Mouse (Mus musculus): ENCODE measurements around the gene Smyd3. TPM values are rescaled to one million over a fixed set of nuclear protein-coding genes. Genes with fewer than 3 reads are reported as not detected.

Gene Smyd3
- polyA plus RNA-seq, 1 experiment, result 3.0 TPM

DNA sequence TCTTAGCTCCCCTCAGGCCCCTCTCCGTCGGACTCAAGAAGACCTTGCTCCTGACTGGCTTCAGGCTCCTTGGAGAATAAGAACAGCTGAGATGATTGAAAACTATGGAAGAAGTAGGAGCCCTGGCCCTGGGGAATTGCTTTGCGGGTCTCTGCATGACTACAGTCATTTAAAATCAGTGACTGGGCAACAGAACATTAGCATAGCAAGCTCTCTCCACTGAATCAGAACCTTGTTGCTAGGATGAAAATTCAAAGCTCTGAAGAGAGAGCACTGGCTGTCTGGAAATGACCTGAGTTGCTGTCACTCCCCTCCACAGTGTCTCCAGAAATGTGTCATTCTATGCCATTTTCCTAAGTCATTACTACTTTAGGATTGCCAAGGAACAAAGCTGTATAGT lies 357.1 kb downstream of the Smyd3 start:
- Histone ChIP-seq H3K27ac (replicated peaks; ENCODE audit: low read depth, low read length) (no peak overlapping the region), H3K4me1 (ENCODE audit: control insufficient read depth, insufficient read depth, insufficient read length, low read length) (no peaks in the 10 kb centered on the region), H3K4me3 (ENCODE audit: insufficient read depth, low read depth, low read length) (no peak overlapping the region)

- Histone ChIP-seq H3K4me3 (ENCODE audit: insufficient read depth, low read depth, low read length) (no peak overlapping the region), H3K27ac (replicated peaks; ENCODE audit: low read depth, low read length) (no peak overlapping the region), H3K4me1 (ENCODE audit: control insufficient read depth, insufficient read depth, insufficient read length, low read length) (no peaks in the 10 kb centered on the region)
Measured at GRCm38 (mm10) chr1:179152376-179152775, 365.5 kb downstream of the Smyd3 start.

DNA sequence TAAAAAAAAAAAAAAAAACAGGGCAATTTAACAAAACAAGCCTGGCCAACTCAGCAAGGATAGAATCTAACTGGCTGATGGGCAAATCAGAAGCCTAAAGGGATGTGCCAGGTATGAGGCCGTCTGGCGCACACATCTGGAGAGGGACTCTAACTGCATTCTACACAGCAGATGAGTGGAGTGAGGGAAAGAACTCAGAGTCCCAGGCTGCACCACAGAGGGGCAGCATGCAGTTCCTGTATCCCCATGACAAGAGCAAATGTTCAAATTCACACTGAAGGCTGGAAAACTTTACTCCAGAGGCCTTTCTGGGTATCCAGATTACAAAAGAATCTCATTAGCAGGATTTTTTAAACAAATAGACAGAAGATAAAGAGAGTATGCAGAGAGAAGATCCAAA lies 366.6 kb downstream of the Smyd3 start:
- H3K4me3 ChIP-seq (ENCODE audit: insufficient read depth, low read depth, low read length), result no peak overlapping the region
- no peak overlapping the region for H3K27ac ChIP-seq (replicated peaks; ENCODE audit: low read depth, low read length)
- no peaks in the 10 kb centered on the region for H3K4me1 ChIP-seq (ENCODE audit: control insufficient read depth, insufficient read depth, insufficient read length, low read length)

DNA sequence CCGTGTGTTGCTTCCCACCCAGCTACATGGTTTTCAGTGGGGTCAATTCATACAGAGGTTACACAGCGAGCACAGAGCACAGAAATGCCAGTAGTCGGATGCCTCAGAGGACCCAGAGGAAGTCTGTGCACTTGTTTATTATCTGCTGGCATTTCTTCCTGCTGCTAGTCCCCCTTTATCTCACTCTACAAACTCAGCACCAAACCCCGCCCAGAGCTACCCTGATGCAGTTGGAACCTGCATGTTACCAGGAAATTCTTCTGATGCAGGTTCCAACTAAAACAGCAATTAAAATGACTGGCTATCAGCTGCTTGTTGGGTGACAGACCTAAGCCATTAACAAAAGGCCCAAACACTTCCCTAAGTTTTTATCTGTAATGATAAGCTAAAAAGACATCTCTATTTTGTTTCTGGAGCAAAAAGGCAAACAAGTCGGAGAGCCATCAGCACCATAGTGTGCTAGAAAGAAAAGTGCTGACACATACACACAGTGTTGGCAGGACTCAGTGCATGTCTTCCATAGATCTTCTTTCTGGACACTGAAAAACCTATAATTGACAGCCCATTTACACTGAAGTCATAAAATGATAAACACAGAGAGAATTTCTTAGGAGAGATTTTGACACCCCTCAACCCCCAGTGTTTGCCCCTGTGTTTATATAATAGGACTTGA lies 368.2 kb downstream of the Smyd3 start:
- H3K4me3 ChIP-seq (ENCODE audit: insufficient read depth, low read depth, low read length), result no peak overlapping the region
- no peaks in the 10 kb centered on the region for H3K4me1 ChIP-seq (ENCODE audit: control insufficient read depth, insufficient read depth, insufficient read length, low read length)
- no peak overlapping the region for H3K27ac ChIP-seq (replicated peaks; ENCODE audit: low read depth, low read length)

DNA sequence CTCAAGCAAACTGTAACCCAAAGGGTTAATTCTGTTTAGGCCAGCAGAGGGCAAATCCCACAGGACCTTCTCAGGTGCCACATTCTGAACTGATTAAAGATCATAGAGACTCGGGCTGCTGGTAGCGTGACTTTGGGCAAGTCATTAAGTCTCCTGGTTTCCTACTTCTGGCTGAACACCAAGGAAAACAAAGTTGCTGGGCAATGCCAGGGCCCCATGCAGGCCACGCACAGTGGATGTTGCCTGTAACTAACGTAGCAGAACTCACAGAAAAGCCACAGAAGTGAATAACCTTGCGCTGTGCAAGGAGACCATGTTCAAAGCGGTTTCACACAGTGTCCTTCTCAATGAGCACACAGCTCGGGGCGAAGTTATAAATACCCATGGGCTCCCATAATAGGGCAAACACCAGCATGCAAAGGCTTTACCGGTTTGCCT lies 371.1 kb downstream of the Smyd3 start:
- Histone ChIP-seq H3K27ac (replicated peaks; ENCODE audit: low read depth, low read length) (no peak overlapping the region), H3K4me1 (ENCODE audit: control insufficient read depth, insufficient read depth, insufficient read length, low read length) (no peaks in the 10 kb centered on the region), H3K4me3 (ENCODE audit: insufficient read depth, low read depth, low read length) (no peak overlapping the region)

GRCm38 (mm10) chr1:179143154-179143832 lies 374.5 kb downstream of the Smyd3 start:
- Histone ChIP-seq H3K4me3 (ENCODE audit: insufficient read depth, low read depth, low read length) (no peak overlapping the region), H3K27ac (replicated peaks; ENCODE audit: low read depth, low read length) (no peak overlapping the region), H3K4me1 (ENCODE audit: control insufficient read depth, insufficient read depth, insufficient read length, low read length) (no peaks in the 10 kb centered on the region)

GRCm38 (mm10) chr1:179142177-179142576 lies 375.7 kb downstream of the Smyd3 start:
- no peaks in the 10 kb centered on the region for H3K4me1 ChIP-seq (ENCODE audit: control insufficient read depth, insufficient read depth, insufficient read length, low read length)

DNA sequence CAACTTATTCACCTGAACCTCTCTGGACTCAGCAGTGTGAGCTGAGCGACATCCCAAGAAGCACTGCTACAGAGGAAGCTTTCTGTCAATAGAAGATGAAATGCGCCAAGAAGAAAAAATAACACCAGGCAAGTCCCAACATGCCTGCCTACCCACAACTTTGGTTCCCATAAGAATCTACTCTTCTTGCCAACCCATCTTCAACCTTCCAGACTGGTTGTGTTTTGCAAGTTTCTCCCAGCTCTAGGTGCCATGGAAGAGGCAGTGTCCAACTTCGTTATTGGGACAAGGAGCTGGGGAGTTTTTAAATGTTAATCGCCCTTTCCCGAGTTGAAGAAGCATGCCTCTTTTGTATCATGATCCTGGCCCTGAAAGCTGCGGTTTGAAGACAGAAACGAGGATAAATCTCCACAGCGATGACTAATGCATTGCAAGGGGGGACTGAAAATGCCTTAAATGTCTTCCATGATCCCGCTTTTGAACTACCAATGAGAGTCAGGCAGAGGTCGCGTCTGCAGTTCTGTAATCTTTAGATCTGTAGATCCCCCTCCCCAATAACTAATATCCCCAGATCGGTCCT lies 376.7 kb downstream of the Smyd3 start:
- no peak overlapping the region for H3K4me3 ChIP-seq (ENCODE audit: insufficient read depth, low read depth, low read length)
- H3K4me1 ChIP-seq (ENCODE audit: control insufficient read depth, insufficient read depth, insufficient read length, low read length), result no peaks in the 10 kb centered on the region; the same call in 1 of the 2 replicates
- H3K27ac ChIP-seq (replicated peaks; ENCODE audit: low read depth, low read length), result no peak overlapping the region

More at GRCm38 (mm10) chr1:179142177-179142576, 375.7 kb downstream of the Smyd3 start:
- Histone ChIP-seq H3K27ac (replicated peaks; ENCODE audit: low read depth, low read length) (no peak overlapping the region), H3K4me3 (ENCODE audit: insufficient read depth, low read depth, low read length) (no peak overlapping the region)

DNA sequence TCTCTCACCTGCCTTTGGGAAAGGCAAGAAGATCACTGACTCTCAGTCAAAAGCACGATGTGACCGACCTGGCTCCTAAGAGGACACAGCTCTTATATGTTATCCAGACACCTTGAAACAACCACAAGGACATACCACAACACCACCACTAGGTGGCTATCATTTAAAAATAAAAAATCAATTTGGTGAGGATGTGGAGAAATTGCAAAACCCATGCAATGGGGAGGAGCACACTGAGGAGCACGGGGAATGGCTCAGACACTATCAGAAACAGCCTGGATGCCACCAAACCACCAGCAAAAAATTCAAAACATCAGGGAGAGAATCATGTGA lies 380.7 kb downstream of the Smyd3 start:
- Histone ChIP-seq H3K27ac (replicated peaks; ENCODE audit: low read depth, low read length) (no peak overlapping the region), H3K4me1 (ENCODE audit: control insufficient read depth, insufficient read depth, insufficient read length, low read length) (no peaks in the 10 kb centered on the region; the same call in 1 of the 2 replicates), H3K4me3 (ENCODE audit: insufficient read depth, low read depth, low read length) (no peak overlapping the region)

GRCm38 (mm10) chr1:179136461-179137144 lies 381.2 kb downstream of the Smyd3 start:
- Histone ChIP-seq H3K4me1 (ENCODE audit: control insufficient read depth, insufficient read depth, insufficient read length, low read length) (no peaks in the 10 kb centered on the region; the same call in 1 of the 2 replicates), H3K4me3 (ENCODE audit: insufficient read depth, low read depth, low read length) (no peak overlapping the region), H3K27ac (replicated peaks; ENCODE audit: low read depth, low read length) (no peak overlapping the region)

- Histone ChIP-seq H3K4me1 (ENCODE audit: control insufficient read depth, insufficient read depth, insufficient read length, low read length) (no peaks in the 10 kb centered on the region), H3K27ac (replicated peaks; ENCODE audit: low read depth, low read length) (no peak overlapping the region), H3K4me3 (ENCODE audit: insufficient read depth, low read depth, low read length) (no peak overlapping the region)
Measured at GRCm38 (mm10) chr1:179129995-179130394, 387.8 kb downstream of the Smyd3 start.

DNA sequence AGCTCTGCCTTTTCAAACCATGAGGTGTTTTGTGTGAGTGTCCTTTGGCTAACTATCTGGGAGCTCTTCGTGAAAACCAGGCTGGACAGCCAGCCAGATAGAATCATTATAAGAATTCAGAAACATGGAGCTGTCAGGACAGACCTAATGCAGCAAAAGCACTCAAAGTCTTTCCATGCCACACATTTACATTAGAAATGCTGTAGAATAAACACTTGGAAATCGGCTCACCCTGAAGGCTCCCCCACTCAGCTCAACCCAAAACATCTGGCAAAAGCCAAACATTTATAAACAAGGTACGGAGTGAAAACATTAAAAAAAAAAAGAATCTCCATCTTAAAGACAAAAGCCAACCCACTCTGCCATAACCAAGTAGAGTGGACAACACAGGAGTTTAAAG lies 391.6 kb downstream of the Smyd3 start:
- no peaks in the 10 kb centered on the region for H3K4me1 ChIP-seq (ENCODE audit: control insufficient read depth, insufficient read depth, insufficient read length, low read length)
- no peak overlapping the region for H3K4me3 ChIP-seq (ENCODE audit: insufficient read depth, low read depth, low read length)
- H3K27ac ChIP-seq (replicated peaks; ENCODE audit: low read depth, low read length), result no peak overlapping the region

GRCm38 (mm10) chr1:179122476-179123229 lies 395.2 kb downstream of the Smyd3 start:
- no peak overlapping the region for H3K27ac ChIP-seq (replicated peaks; ENCODE audit: low read depth, low read length)
- H3K4me1 ChIP-seq (ENCODE audit: control insufficient read depth, insufficient read depth, insufficient read length, low read length), result no peaks in the 10 kb centered on the region
- H3K4me3 ChIP-seq (ENCODE audit: insufficient read depth, low read depth, low read length), result no peak overlapping the region

GRCm38 (mm10) chr1:179120217-179120966 lies 397.4 kb downstream of the Smyd3 start:
- H3K4me3 ChIP-seq (ENCODE audit: insufficient read depth, low read depth, low read length), result no peak overlapping the region
- H3K4me1 ChIP-seq (ENCODE audit: control insufficient read depth, insufficient read depth, insufficient read length, low read length), result no peaks in the 10 kb centered on the region
- no peak overlapping the region for H3K27ac ChIP-seq (replicated peaks; ENCODE audit: low read depth, low read length)

Measured in brown adipose tissue, adult 24 weeks (tissue).